In genomic region chr12:51403987-51404586, GRCm38 (mm10) we compare ENCODE assay signal across 14 mouse cellular contexts. TPM values are rescaled to one million over a fixed set of nuclear protein-coding genes. Genes with fewer than 3 reads are reported as not detected.
DNase-seq lines count a peak whose midpoint lies in the region; ATAC-seq and TF ChIP-seq lines count a peak whose summit lies in the region.
"Had no signal": no experiment of that assay in that cellular context is flagged by ENCODE, and none has a peak within 500 bp of the region (broad histone marks: within the 10 kb centered on the region; RNA-seq: fewer than 3 reads in every experiment).

No protein-coding gene starts in this region.

- no peak overlapping the region for H3K27ac ChIP-seq in intestine, postnatal 0 days (ENCODE audit: low read depth, low read length)
- no peak overlapping the region for H3K27ac ChIP-seq in intestine, embryonic 16.5 days (ENCODE audit: low read length)
- no peak overlapping the region for H3K27ac ChIP-seq in ES-E14 (ENCODE audit: insufficient read depth, low read depth, low read length, poor library complexity, severe bottlenecking)
- H3K27ac ChIP-seq: heart, embryonic 10.5 days; liver, embryonic 14.5 days; macrophage had no signal

- no peaks in the 10 kb centered on the region for H3K27me3 ChIP-seq in intestine, postnatal 0 days (replicated peaks; ENCODE audit: control insufficient read depth, insufficient read depth, low read length)
- H3K27me3 ChIP-seq in intestine, embryonic 16.5 days (replicated peaks; ENCODE audit: control insufficient read depth, insufficient read depth, low read length): no peaks in the 10 kb centered on the region

- H3K9me3 ChIP-seq in intestine, postnatal 0 days (ENCODE audit: control insufficient read depth): no peaks in the 10 kb centered on the region
- H3K9me3 ChIP-seq in intestine, embryonic 16.5 days (ENCODE audit: control insufficient read depth, low read length): no peaks in the 10 kb centered on the region
- H3K9me3 ChIP-seq in ES-E14 (ENCODE audit: control insufficient read depth, insufficient read depth, low read depth, low read length): no peaks in the 10 kb centered on the region
- H3K9me3 ChIP-seq: heart, embryonic 10.5 days had no signal

- no peak for ATAC-seq in intestine, postnatal 0 days
- ATAC-seq in intestine, embryonic 16.5 days: no peak
- ATAC-seq: hindbrain, embryonic 16.5 days had no signal

- H3K4me1 ChIP-seq in intestine, postnatal 0 days (replicated peaks; ENCODE audit: control insufficient read depth, insufficient read depth, low read length): no peaks in the 10 kb centered on the region
- H3K4me1 ChIP-seq in intestine, embryonic 16.5 days (ENCODE audit: control insufficient read depth, insufficient read depth, low read length): no peaks in the 10 kb centered on the region
- no peaks in the 10 kb centered on the region for H3K4me1 ChIP-seq in ES-E14 (ENCODE audit: control insufficient read depth in 2 of 2, insufficient read depth in 2 of 2, low read length in 2 of 2, poor library complexity in 1 of 2)
- H3K4me1 ChIP-seq: heart, embryonic 10.5 days had no signal

- peaks cover 48% of the 10 kb centered on the region for H3K36me3 ChIP-seq in intestine, postnatal 0 days (ENCODE audit: control insufficient read depth, insufficient read depth)
- 0 out of 2 replicates have a peak, but pooled peaks cover 4% of the 10 kb centered on the region for H3K36me3 ChIP-seq in intestine, embryonic 16.5 days (ENCODE audit: control insufficient read depth, insufficient read depth, low read length)
- H3K36me3 ChIP-seq in ES-E14 (ENCODE audit: control insufficient read depth, insufficient read depth, low read length, poor library complexity, severe bottlenecking): no peaks in the 10 kb centered on the region; the same call in 1 of the 2 replicates

- 54% methylated on average over 4 of the region's 4 CpGs for WGBS in intestine, postnatal 0 days
- WGBS in intestine, embryonic 16.5 days: 64% methylated on average over 4 of the region's 4 CpGs

- H3K4me3 ChIP-seq in intestine, postnatal 0 days (ENCODE audit: low read depth, low read length): no peak overlapping the region
- H3K4me3 ChIP-seq in intestine, embryonic 16.5 days (ENCODE audit: low read length): no peak overlapping the region
- no peak overlapping the region for H3K4me3 ChIP-seq in ES-E14 (ENCODE audit: insufficient read depth in 1 of 2, low read depth in 1 of 2, low read length in 2 of 2, poor library complexity in 1 of 2, severe bottlenecking in 1 of 2)
- H3K4me3 ChIP-seq: heart, embryonic 10.5 days had no signal

- in situ Hi-C loops in ES-E14 (cut with MboI; ENCODE audit: low sequenced_read_pairs in 2 of 2, unreplicated experiment in 2 of 2): loop anchor here in 1 of 2 experiments (10.0 kb wide), 1 partner anchor 171 kb away; no protein-coding TSS in a partner anchor

- H3K4me2 ChIP-seq in intestine, postnatal 0 days (replicated peaks; ENCODE audit: low read depth): no peak overlapping the region
- H3K4me2 ChIP-seq in intestine, embryonic 16.5 days (ENCODE audit: low read depth, low read length): no peak overlapping the region

- peak; percentile 41 for DNase-seq in A20 (ENCODE audit: low read depth, low spot score)
- no peak for DNase-seq in ES-E14 (ENCODE audit: low read depth, low spot score)
- peak; percentile 2 for DNase-seq in forelimb bud, embryonic 11.5 days (ENCODE audit: low read depth, low spot score)
- no peak for DNase-seq in adrenal gland, postnatal 10 days
- no peak for DNase-seq in c-Kit-positive CD71-positive TER-119-positive erythroid progenitor cells, embryonic 14.5 days (ENCODE audit: low spot score)
- DNase-seq: cerebellum, postnatal 10 days; kidney, postnatal 25 days; right cerebral cortex, postnatal 4 days had no signal

- H3K9ac ChIP-seq in intestine, postnatal 0 days (ENCODE audit: low read depth, low read length): no peak overlapping the region
- H3K9ac ChIP-seq in intestine, embryonic 16.5 days (ENCODE audit: low read depth, low read length): no peak overlapping the region
- no peak overlapping the region for H3K9ac ChIP-seq in ES-E14 (ENCODE audit: insufficient read depth, low read depth, low read length, poor library complexity, severe bottlenecking)
- H3K9ac ChIP-seq: liver, embryonic 14.5 days had no signal

- 0 out of 2 replicates have a peak, but pooled peaks have one; percentile 7 for TF ChIP-seq CTCF in intestine, postnatal 0 days (IDR thresholded peaks at IDR 0.05; ENCODE audit: low read depth)

TF ChIP-seq in ES-E14, 5 proteins besides CTCF, POLR2A, EP300 and RAD21:
- no peak for TF ChIP-seq MAFK (IDR thresholded peaks at IDR 0.05; ENCODE audit: insufficient read depth, low read depth, low read length)
- 0 out of 2 replicates have a peak, but pooled peaks have one; percentile 50 for TF ChIP-seq ZNF384 (IDR thresholded peaks at IDR 0.05; ENCODE audit: low read depth, low read length)
- 0 out of 2 replicates have a peak, but pooled peaks have one; percentile 34 for TF ChIP-seq ZC3H11A (IDR thresholded peaks at IDR 0.05; ENCODE audit: borderline replicate concordance, low read depth, low read length)
- no peak for TF ChIP-seq HCFC1 (IDR thresholded peaks at IDR 0.05; ENCODE audit: borderline replicate concordance, insufficient read depth, low read length)
- no peak for TF ChIP-seq CHD2 (IDR thresholded peaks at IDR 0.05; ENCODE audit: low read depth, low read length)

RNA-seq across cellular contexts. Expression of gene Scfd1, which starts 26.8 kb away (rescaled TPM):
- polyA plus RNA-seq in intestine, postnatal 0 days (2015; fragmentation: Nextera tagmentation; extraction: Ambion mirVana): 68.5 and 69.6 TPM in 2 replicates
- 75.8 and 76.0 TPM in 2 replicates for polyA plus RNA-seq in intestine, embryonic 16.5 days (2015; fragmentation: Nextera tagmentation; extraction: Ambion mirVana)
- total RNA-seq in ES-E14 (2012; rRNA removed): 23.7 and 35.3 TPM in 2 replicates
- 10 to 100 TPM; 55.9 to 60.7 TPM for total RNA-seq in adrenal gland, postnatal 10 days (2021)

RNA-seq across cellular contexts. Expression of gene G2e3, which starts 56.2 kb away (rescaled TPM):
- 7.4 and 7.5 TPM in 2 replicates for polyA plus RNA-seq in intestine, postnatal 0 days (2015; fragmentation: Nextera tagmentation; extraction: Ambion mirVana)
- 16.6 and 19.3 TPM in 2 replicates for polyA plus RNA-seq in intestine, embryonic 16.5 days (2015; fragmentation: Nextera tagmentation; extraction: Ambion mirVana)
- 37.9 and 59.1 TPM in 2 replicates for total RNA-seq in ES-E14 (2012; rRNA removed)
- total RNA-seq in adrenal gland, postnatal 10 days (2021): 10 to 100 TPM; 10.7 to 13.8 TPM

Comparison
In these comparisons a context has a peak if more than half of its experiments do, and no peak if none do; other contexts are left out.
1. DNase-seq: peak in A20 (single experiment) and forelimb bud, embryonic 11.5 days (single experiment); none in ES-E14 (single experiment), adrenal gland, postnatal 10 days (single experiment) and c-Kit-positive CD71-positive TER-119-positive erythroid progenitor cells, embryonic 14.5 days (single experiment).